Mouse (Mus musculus): ENCODE measurements around the gene Kcnc3. TPM values are rescaled to one million over a fixed set of nuclear protein-coding genes. Genes with fewer than 3 reads are reported as not detected.

The Kcnc3 gene
- polyA plus RNA-seq (2017; shearing (Covaris generic)) = not detected

DNA sequence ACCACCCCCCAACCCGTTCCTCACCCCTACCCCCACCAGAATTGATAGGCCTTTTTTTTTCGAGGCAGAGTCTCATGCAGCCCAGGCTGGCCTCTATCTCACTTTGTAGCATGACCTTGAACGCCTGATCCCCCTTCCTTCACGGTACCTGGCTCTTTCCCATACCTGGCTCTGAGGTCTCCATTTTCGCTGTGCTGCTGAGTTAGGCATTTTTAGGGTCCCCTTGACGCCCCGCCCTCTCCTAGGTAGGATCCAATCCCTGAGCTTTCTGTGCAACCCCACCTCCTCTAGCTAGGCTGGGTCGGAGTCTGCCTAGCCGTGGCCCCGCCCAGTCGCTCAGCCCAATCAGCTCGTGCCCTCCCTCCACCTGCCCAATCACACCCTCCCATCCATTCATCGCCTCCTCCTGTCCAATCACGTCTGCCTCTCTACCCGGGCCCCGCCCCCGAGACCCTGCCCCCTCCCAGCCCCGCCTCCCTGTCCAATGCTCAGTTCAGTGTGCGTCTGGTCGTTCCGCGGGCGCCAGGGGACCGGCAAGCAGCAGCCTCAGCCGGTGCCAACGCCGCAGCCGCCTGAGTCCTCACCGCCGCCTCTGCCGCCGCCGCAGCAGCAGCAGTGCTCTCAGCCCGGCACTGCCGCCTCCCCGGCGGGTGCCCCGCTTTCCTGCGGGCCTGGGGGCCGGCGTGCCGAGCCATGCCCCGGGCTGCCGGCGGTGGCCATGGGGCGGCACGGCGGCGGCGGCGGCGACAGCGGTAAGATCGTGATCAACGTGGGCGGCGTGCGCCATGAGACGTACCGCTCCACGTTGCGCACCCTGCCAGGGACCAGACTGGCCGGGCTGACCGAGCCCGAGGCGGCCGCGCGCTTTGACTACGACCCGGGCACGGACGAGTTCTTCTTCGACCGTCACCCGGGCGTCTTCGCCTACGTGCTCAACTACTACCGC lies at the start of gene Kcnc3:
Gene Kcnc3, plus strand, starts transcription at position 263 of the 946 bp plus-strand sequence.

GRCm38 (mm10) chr7:44548497-44549087 lies 41.9 kb upstream of the Kcnc3 start, which contains the start of gene Pold1:
Gene Pold1 (minus strand): TSS chr7:44548849.

GRCm38 (mm10) chr7:44553826-44554225 lies 36.6 kb upstream of the Kcnc3 start, which contains the start of gene Nr1h2:
Gene Nr1h2 (minus strand): TSS chr7:44553951.

GRCm38 (mm10) chr7:44572213-44572701 lies 18.2 kb upstream of the Kcnc3 start, which contains the start of gene Napsa:
Gene Napsa (plus strand): TSS chr7:44572380.

Other genes starting within 250 kb of the Kcnc3 start
- gene Syt3, start 206.6 kb upstream of the Kcnc3 start, polyA plus RNA-seq (2017; shearing (Covaris generic)) = 0.28 TPM
- 0.71 TPM for gene 1700008O03Rik, start 204.8 kb upstream of the Kcnc3 start, polyA plus RNA-seq (2017; shearing (Covaris generic))
- not detected for gene Lrrc4b, start 161.6 kb upstream of the Kcnc3 start, polyA plus RNA-seq (2017; shearing (Covaris generic))
- gene Aspdh, start 125.3 kb upstream of the Kcnc3 start, polyA plus RNA-seq (2017; shearing (Covaris generic)) = 0.28 TPM
- gene Josd2, start 122.7 kb upstream of the Kcnc3 start, polyA plus RNA-seq (2017; shearing (Covaris generic)) = 111 TPM
- gene Emc10, start 94.1 kb upstream of the Kcnc3 start, polyA plus RNA-seq (2017; shearing (Covaris generic)) = 188 TPM
- 3.4 TPM for gene Fam71e1, start 94.1 kb upstream of the Kcnc3 start, polyA plus RNA-seq (2017; shearing (Covaris generic))
- gene Mybpc2, start 66.0 kb upstream of the Kcnc3 start, polyA plus RNA-seq (2017; shearing (Covaris generic)) = not detected
- 0.87 TPM for gene Spib, start 58.6 kb upstream of the Kcnc3 start, polyA plus RNA-seq (2017; shearing (Covaris generic))
- gene Pold1, start 41.8 kb upstream of the Kcnc3 start, polyA plus RNA-seq (2017; shearing (Covaris generic)) = 58.9 TPM
- 143 TPM for gene Nr1h2, start 36.7 kb upstream of the Kcnc3 start, polyA plus RNA-seq (2017; shearing (Covaris generic))
- 1.3 TPM for gene Napsa, start 18.3 kb upstream of the Kcnc3 start, polyA plus RNA-seq (2017; shearing (Covaris generic))
- not detected for gene Myh14, start 80.2 kb downstream of the Kcnc3 start, polyA plus RNA-seq (2017; shearing (Covaris generic))
- gene Izumo2, start 118.1 kb downstream of the Kcnc3 start, polyA plus RNA-seq (2017; shearing (Covaris generic)) = not detected
- 106 TPM for gene Vrk3, start 157.7 kb downstream of the Kcnc3 start, polyA plus RNA-seq (2017; shearing (Covaris generic))
- 0.71 TPM for gene Zfp473, start 160.4 kb downstream of the Kcnc3 start, polyA plus RNA-seq (2017; shearing (Covaris generic))
- 43.8 TPM for gene Nup62, start 225.4 kb downstream of the Kcnc3 start, polyA plus RNA-seq (2017; shearing (Covaris generic))
- 2.3 TPM for gene Il4i1, start 225.7 kb downstream of the Kcnc3 start, polyA plus RNA-seq (2017; shearing (Covaris generic))
- 0.39 TPM for gene Atf5, start 226.0 kb downstream of the Kcnc3 start, polyA plus RNA-seq (2017; shearing (Covaris generic))